Mouse (Mus musculus) liver, embryonic 15.5 days (tissue): ENCODE data around the gene Tagap. TPM values are rescaled to one million over a fixed set of nuclear protein-coding genes. Genes with fewer than 3 reads are reported as not detected.

Source experiments
- ATAC-seq: fragments of 200-750 bp; cut with Nextera tagmentation; 2 replicates; pipeline ENCODE4 v1.8.0; 2017; ENCODE audit warnings: moderate number of reproducible peaks, mild to moderate bottlenecking, moderate library complexity; ENCODE audit not compliant: insufficient read depth
- H3K27ac ChIP-seq: fragments of 300-500 bp; sonication (generic); replicated peaks from 2 replicates; pipeline ENCODE4 v1.5.1; 2015; ENCODE audit warnings: mild to moderate bottlenecking, inconsistent platforms
- H3K27me3 ChIP-seq: fragments of 300-500 bp; sonication (generic); 2 replicates; pipeline ENCODE4 v1.6.1; 2015; ENCODE audit warnings: mild to moderate bottlenecking, inconsistent platforms
- H3K36me3 ChIP-seq: fragments of 300-500 bp; sonication (generic); replicated peaks from 2 replicates; pipeline ENCODE4 v1.6.1; 2015; ENCODE audit warnings: moderate library complexity, mild to moderate bottlenecking, inconsistent platforms
- H3K4me1 ChIP-seq: fragments of 300-500 bp; sonication (generic); replicated peaks from 2 replicates; pipeline ENCODE4 v1.6.1; 2015; ENCODE audit warnings: inconsistent platforms
- H3K4me2 ChIP-seq: fragments of 300-500 bp; sonication (generic); 2 replicates; pipeline ENCODE4 v1.6.1; 2015; ENCODE audit warnings: moderate library complexity, mild to moderate bottlenecking, inconsistent platforms
- H3K4me3 ChIP-seq: fragments of 300-500 bp; sonication (generic); replicated peaks from 2 replicates; pipeline ENCODE4 v1.5.1; 2015; ENCODE audit warnings: mild to moderate bottlenecking, inconsistent platforms
- H3K9ac ChIP-seq: fragments of 300-500 bp; sonication (generic); 2 replicates; pipeline ENCODE4 v1.6.1; 2015; ENCODE audit warnings: moderate library complexity, mild to moderate bottlenecking, inconsistent platforms
- H3K9me3 ChIP-seq: fragments of 300-500 bp; sonication (generic); replicated peaks from 2 replicates; pipeline ENCODE4 v1.6.1; 2016; ENCODE audit warnings: inconsistent platforms
- WGBS: fragments of 180-500 bp; shearing (Covaris S2); methylation state at CpG from one replicate; pipeline ENCODE4 v1.1.7; 2015; ENCODE audit warnings: mixed read lengths; ENCODE audit not compliant: insufficient replicate concordance; 5-methylcytosine and 5-hydroxymethylcytosine counted together
- polyA plus RNA-seq: library from polyadenylated mRNA; unstranded; fragments of >200 nt; fragmentation: Nextera tagmentation; extraction: Ambion mirVana; gene quantifications from 2 replicates; pipeline ENCODE4 v1.2.1, GENCODE M21; 2015

Gene Tagap
- polyA plus RNA-seq, 1 experiment from 2014 or later, result 2.2 TPM

DNA sequence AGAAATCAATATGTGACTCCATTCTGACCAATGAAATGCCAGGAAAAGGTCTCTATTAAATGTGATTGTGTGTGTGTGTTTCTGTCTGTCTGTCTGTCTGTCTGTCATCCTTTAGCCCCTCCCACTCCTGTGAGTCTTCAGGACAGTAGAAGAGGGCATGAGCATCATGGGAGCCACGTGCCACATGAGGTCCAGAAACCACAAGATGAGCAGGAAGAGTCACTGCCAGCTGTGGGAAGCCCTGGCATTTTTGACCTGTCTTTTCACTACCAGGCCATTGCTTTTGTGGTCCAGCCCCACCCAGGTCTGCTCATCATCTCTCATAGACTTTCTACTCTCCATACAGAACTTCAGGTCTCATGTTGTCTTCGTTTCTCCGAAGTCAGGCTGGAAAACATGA, 31.7 kb upstream of the Tagap start:
- no peaks in the 10 kb centered on the region for H3K27me3 ChIP-seq
- H3K4me2 ChIP-seq, result no peak overlapping the region
- no peaks in the 10 kb centered on the region for H3K9me3 ChIP-seq
- ATAC-seq, result no peak
- no peak overlapping the region for H3K9ac ChIP-seq
- WGBS, result 46% methylated on average over 3 of the region's 3 CpGs
- no peak overlapping the region for H3K27ac ChIP-seq
- no peak overlapping the region for H3K4me3 ChIP-seq
- H3K36me3 ChIP-seq, result no peaks in the 10 kb centered on the region
- no peaks in the 10 kb centered on the region; the same call in 1 of the 2 replicates for H3K4me1 ChIP-seq

DNA sequence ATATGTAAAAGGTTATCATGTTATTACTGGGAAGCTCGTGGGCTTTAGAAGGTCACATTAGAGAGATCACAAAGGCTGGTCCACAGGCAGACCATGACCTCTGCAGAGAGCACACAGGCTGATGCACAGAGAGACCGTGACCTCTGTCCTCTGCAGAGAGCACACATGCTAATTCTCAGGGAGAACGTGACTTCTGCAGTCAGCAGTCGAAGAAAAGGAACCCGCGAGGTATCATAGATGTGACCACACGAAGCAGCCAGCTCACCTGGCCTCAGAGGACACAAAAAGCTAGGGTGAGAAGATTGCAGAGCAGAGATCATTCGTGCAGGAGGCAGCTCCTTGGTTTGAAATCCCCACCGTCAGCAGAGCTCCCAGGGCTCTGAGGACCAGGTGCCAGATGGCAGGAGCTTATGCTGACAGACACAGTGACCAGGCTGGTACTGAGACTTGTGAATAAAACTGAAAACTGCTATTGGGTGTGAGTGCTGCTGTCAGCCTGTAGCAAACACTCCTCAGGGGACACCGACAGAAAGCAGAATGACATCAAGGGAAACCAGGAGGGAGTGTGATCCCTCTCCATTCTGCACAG, 29.7 kb upstream of the Tagap start:
- H3K27ac ChIP-seq, result no peak overlapping the region
- H3K9ac ChIP-seq, result no peak overlapping the region
- H3K27me3 ChIP-seq, result no peaks in the 10 kb centered on the region
- H3K4me1 ChIP-seq, result no peaks in the 10 kb centered on the region; the same call in 1 of the 2 replicates
- no peaks in the 10 kb centered on the region for H3K9me3 ChIP-seq
- H3K4me3 ChIP-seq, result no peak overlapping the region
- no peaks in the 10 kb centered on the region for H3K36me3 ChIP-seq
- ATAC-seq, result no peak
- no peak overlapping the region for H3K4me2 ChIP-seq
- WGBS, result 49% methylated on average over 10 of the region's 10 CpGs

DNA sequence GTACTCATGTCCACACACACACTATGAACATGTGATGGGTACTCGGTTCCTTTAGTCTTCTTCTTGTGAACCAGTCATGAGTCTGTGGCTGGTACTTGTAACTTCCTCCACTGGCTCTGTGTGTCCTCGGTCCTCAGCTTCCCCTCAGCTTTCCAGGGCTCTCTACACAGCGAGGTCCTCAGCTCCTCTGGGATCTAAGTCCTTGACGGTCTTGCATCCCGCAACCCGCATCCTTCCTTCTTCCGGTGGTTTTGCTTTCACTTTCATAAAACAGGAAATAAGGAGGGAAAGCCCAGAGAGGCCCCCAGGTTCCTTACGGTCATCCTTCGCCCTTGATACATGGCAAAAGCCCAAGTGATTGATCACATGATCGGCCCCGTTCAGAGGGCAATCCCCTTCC, 28.7 kb upstream of the Tagap start:
- H3K36me3 ChIP-seq, result no peaks in the 10 kb centered on the region
- WGBS, result 44% methylated on average over 11 of the region's 11 CpGs
- no peaks in the 10 kb centered on the region; the same call in 1 of the 2 replicates for H3K4me1 ChIP-seq
- H3K4me3 ChIP-seq, result no peak overlapping the region
- no peak for ATAC-seq
- H3K9me3 ChIP-seq, result no peaks in the 10 kb centered on the region
- no peak overlapping the region for H3K9ac ChIP-seq
- no peak overlapping the region for H3K27ac ChIP-seq
- peak overlapping the region; percentile 30 for H3K4me2 ChIP-seq
- H3K27me3 ChIP-seq, result no peaks in the 10 kb centered on the region

DNA sequence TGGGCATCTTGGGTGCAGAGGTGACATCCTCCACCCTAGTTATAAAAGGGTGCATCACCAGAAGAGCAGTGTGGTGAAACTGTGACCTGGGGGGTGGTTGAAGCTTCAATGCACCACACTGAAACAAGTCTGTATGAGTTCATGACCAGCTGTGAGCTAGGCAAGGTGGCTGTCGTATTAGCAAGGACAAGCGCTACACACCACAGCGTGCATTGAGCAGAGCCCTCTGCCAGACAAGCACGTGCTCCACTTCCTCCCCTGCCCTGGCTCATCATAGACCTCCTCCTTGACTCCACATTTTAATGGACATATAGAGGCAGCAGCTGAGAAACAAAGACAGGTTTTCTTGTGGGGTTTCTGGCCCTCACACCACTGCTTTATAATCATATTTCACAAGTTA, 28.0 kb upstream of the Tagap start:
- Histone ChIP-seq H3K9ac (no peak overlapping the region), H3K4me3 (no peak overlapping the region)
- 54% methylated on average over 4 of the region's 4 CpGs for WGBS

DNA sequence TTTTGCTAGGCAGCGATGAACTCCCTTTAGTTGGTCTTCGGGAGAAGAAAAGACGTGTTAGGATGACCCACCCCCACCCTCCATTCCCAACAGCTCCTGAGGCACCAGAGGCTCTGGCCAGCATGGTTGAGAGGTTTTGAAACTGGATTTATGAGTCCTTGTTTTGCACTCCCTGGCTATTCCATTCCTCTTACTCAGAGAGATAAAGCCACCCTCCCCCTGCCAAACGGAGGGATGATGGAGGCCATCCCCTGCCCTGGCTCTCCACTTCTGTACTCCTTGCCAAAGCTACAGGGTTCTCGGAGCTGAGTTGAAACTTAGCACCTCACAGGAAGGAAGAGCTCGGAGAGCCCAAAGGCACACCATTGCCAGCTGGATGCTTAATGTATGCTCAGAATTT, 26.6 kb upstream of the Tagap start:
- Histone ChIP-seq H3K4me2 (no peak overlapping the region), H3K9ac (no peak overlapping the region), H3K27me3 (no peaks in the 10 kb centered on the region), H3K36me3 (no peaks in the 10 kb centered on the region), H3K4me3 (no peak overlapping the region), H3K4me1 (no peaks in the 10 kb centered on the region; the same call in 1 of the 2 replicates), H3K27ac (no peak overlapping the region), H3K9me3 (no peaks in the 10 kb centered on the region)
- ATAC-seq, result no peak
- 60% methylated on average over 6 of the region's 6 CpGs for WGBS

More for the DNA sequence above, 28.0 kb upstream of the Tagap start:
- H3K27me3 ChIP-seq, result no peaks in the 10 kb centered on the region
- H3K4me2 ChIP-seq, result no peak overlapping the region
- no peak overlapping the region for H3K27ac ChIP-seq
- H3K36me3 ChIP-seq, result no peaks in the 10 kb centered on the region
- H3K9me3 ChIP-seq, result no peaks in the 10 kb centered on the region
- H3K4me1 ChIP-seq, result no peaks in the 10 kb centered on the region; the same call in 1 of the 2 replicates
- no peak for ATAC-seq

DNA sequence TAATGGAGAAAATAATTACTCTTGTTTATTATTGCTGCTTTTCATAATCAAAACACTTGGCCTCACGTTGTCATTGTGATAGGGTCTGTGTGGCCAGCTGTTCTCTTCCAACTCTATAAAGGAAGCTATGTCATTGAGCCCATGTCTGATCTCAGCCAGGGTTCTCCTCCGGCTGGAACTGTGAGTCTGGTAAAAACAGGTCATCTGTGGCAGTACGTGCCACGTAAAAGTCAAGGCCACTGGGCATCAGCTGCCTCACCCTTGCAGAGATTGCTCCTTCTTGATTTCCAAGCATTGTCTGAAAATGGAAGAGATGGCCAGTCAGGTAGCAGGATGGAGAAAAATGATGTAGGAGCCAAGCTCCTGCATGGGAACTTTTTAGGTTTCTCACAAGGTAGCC, 25.8 kb upstream of the Tagap start:
- WGBS, result 68% methylated on average over 4 of the region's 4 CpGs
- no peak overlapping the region for H3K27ac ChIP-seq
- H3K4me1 ChIP-seq, result no peaks in the 10 kb centered on the region; the same call in 1 of the 2 replicates
- H3K4me2 ChIP-seq, result no peak overlapping the region
- H3K9me3 ChIP-seq, result no peaks in the 10 kb centered on the region
- H3K27me3 ChIP-seq, result no peaks in the 10 kb centered on the region
- no peak overlapping the region for H3K9ac ChIP-seq
- H3K4me3 ChIP-seq, result no peak overlapping the region
- no peak for ATAC-seq
- no peaks in the 10 kb centered on the region for H3K36me3 ChIP-seq

DNA sequence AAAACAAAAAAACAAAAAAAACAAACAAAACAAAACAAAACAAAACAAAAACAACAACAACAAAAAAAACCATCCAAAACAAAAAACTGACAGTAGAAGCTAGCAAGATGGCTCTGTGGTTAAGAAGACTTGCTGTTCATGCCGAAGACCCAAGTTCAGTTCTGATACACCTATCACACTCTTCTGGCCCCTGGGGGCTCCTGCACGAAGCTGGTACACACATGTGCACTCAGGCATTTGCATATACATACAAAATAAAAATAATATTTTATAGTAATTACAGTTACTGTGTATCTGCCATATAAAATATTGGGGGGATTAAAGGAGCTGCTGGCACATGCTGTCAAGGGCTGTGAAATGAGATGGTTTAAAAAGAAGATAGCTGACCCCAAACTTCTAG, 24.3 kb upstream of the Tagap start:
- Histone ChIP-seq H3K4me2 (no peak overlapping the region), H3K9me3 (no peaks in the 10 kb centered on the region), H3K4me1 (no peaks in the 10 kb centered on the region), H3K9ac (no peak overlapping the region), H3K27me3 (no peaks in the 10 kb centered on the region), H3K36me3 (no peaks in the 10 kb centered on the region), H3K4me3 (no peak overlapping the region), H3K27ac (no peak overlapping the region)
- WGBS, result 56% methylated on average over 2 of the region's 2 CpGs
- no peak for ATAC-seq

DNA sequence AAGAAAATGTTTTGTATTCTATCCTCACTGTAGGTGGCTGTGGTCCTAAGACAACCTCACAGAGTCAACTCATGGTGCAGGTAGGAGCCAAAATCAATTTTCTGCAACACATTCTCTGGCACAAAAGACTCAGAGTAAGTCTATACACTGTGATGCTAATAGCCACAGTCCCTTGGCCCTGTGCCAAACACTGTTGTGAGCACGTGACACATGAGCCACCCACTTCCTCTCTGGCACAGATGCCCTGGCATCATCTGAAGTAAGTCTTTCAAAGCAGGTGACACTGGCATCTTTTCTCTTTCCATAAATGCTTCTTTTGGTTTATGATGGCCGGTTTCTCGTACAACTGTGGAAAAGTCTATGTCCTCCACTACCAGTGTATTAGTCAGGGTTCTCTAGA, 23.4 kb upstream of the Tagap start:
- 62% methylated on average over 3 of the region's 3 CpGs for WGBS
- Histone ChIP-seq H3K4me3 (no peak overlapping the region), H3K36me3 (no peaks in the 10 kb centered on the region), H3K9ac (no peak overlapping the region), H3K4me2 (no peak overlapping the region), H3K27ac (no peak overlapping the region), H3K27me3 (no peaks in the 10 kb centered on the region), H3K9me3 (no peaks in the 10 kb centered on the region), H3K4me1 (no peaks in the 10 kb centered on the region)
- no peak for ATAC-seq

DNA sequence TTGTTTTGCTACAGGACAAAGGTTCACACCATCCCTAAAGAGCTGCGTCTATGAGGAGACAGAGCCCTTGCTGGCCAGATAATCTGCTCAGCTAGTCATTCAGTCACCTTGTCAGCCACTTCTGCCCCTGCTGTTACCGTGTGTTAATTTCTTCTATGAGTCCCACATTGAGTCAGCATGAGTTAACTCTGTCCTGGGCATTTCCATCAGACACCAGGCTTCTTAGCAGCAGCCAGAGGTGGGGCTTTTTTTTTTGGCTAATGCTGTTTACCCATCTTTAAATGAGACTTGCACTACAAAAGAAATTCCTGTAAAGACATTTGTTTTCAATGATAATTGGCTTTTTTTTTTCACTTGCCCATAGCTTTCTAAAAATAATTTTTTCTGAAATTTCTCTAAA, 20.8 kb upstream of the Tagap start:
- ATAC-seq, result no peak

DNA sequence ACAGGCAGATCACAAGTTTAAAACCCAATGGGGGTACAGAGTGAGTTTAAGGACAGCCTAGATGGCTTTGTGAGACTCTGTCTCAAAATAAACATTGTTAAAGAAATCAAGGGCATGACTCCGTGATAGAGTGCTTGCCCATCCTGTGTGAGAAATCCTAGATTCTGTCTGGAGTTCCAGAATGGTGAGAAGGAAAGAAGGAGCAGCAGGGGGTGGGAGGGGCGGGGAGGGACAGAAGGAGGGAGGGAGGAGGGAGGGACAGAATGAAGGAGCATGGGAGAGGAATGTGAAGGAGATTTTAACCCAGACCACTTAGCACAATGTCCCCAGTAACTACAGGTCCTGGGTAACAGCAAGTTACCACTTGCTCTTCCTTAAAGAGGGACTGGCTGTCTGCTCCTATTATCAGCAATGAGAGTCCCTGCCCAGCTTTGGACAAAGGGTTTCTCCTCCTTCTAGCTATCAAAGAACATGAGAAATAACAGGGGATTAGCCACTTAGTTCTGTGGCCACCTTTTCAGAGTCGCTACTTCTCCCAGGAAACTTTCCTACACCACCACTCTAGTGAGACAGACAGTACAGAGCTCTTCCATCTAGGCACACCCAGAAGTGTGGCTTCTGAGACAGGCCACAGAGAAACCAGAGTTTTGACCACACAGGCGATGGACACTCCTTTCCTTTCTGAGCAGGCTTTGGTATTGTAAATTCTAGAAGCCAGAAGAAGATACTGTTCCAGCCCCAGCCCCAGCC, 19.7 kb upstream of the Tagap start:
- no peak overlapping the region for H3K27ac ChIP-seq
- 31% methylated on average over 4 of the region's 4 CpGs for WGBS
- H3K9me3 ChIP-seq, result no peaks in the 10 kb centered on the region
- H3K4me3 ChIP-seq, result no peak overlapping the region
- H3K4me2 ChIP-seq, result no peak overlapping the region
- no peak for ATAC-seq
- no peaks in the 10 kb centered on the region for H3K4me1 ChIP-seq
- peaks cover 1% of the 10 kb centered on the region; the same call in 1 of the 2 replicates for H3K27me3 ChIP-seq
- H3K36me3 ChIP-seq, result no peaks in the 10 kb centered on the region
- H3K9ac ChIP-seq, result no peak overlapping the region

More for the DNA sequence above, 20.8 kb upstream of the Tagap start:
- Histone ChIP-seq H3K9me3 (no peaks in the 10 kb centered on the region), H3K4me1 (no peaks in the 10 kb centered on the region), H3K27ac (no peak overlapping the region), H3K36me3 (no peaks in the 10 kb centered on the region), H3K9ac (no peak overlapping the region), H3K4me3 (no peak overlapping the region), H3K4me2 (no peak overlapping the region), H3K27me3 (no peaks in the 10 kb centered on the region)
- WGBS, result 27% methylated on average over 2 of the region's 2 CpGs

DNA sequence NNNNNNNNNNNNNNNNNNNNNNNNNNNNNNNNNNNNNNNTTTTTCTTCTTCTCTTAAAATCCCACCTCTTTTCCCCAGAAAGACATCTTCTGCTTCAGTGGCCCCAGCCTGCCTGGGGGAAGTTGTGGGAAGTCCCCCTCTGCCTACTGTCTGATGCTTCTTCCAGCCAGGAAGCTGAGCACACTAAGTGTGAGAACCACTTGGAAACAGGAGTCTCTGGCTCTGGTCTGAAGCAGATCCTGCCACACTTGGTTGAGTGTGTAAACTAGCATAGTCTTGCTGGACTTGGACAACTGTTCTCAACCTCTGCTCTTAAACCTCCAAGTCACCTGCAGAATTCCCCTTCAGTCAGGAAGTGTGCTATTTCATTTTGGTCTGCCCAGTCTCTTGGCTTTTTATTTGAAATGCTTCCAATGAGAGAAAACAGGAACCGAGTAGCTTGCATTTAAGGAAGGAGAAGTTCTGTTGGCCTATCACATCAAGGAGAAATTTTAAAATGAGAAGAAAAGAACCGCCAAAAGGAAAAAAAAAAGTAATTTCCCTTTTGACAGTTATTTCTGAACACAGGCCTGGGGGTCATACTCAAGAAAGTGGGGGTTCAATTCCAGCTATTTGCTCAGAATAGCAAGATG, 11.1 kb upstream of the Tagap start:
- no peaks in the 10 kb centered on the region for H3K4me1 ChIP-seq
- no peak overlapping the region for H3K9ac ChIP-seq
- H3K36me3 ChIP-seq, result no peaks in the 10 kb centered on the region
- H3K4me3 ChIP-seq, result no peak overlapping the region
- H3K27me3 ChIP-seq, result peaks cover 3% of the 10 kb centered on the region; the same call in 1 of the 2 replicates
- no peak overlapping the region for H3K4me2 ChIP-seq
- no peaks in the 10 kb centered on the region for H3K9me3 ChIP-seq
- WGBS, result 19% methylated on average over 2 of the region's 2 CpGs
- no peak for ATAC-seq
- no peak overlapping the region for H3K27ac ChIP-seq
